Mouse (Mus musculus): ENCODE data around the gene Tacc2. TPM values are rescaled to one million over a fixed set of nuclear protein-coding genes. Genes with fewer than 3 reads are reported as not detected.
A peak's percentile ranks its signal among the peaks of the same experiment; 100 is the strongest.

Gene Tacc2
- total RNA-seq, 4 experiments from 2014 or later, result 64.2 to 70.3 (median 68.0) TPM

GRCm38 (mm10) chr7:130719931-130720598, 142.8 kb downstream of the Tacc2 start:
- no peak for DNase-seq (ENCODE audit: low spot score in 2 of 2)

GRCm38 (mm10) chr7:130720646-130721335, 143.6 kb downstream of the Tacc2 start:
- DNase-seq (ENCODE audit: low spot score in 2 of 2), result no peak

GRCm38 (mm10) chr7:130726185-130726584, 148.9 kb downstream of the Tacc2 start:
- DNase-seq (ENCODE audit: low spot score in 2 of 2), result no peak

- DNase-seq (ENCODE audit: low spot score in 2 of 2), result no peak
Observed at GRCm38 (mm10) chr7:130726724-130727422, 149.6 kb downstream of the Tacc2 start.

DNA sequence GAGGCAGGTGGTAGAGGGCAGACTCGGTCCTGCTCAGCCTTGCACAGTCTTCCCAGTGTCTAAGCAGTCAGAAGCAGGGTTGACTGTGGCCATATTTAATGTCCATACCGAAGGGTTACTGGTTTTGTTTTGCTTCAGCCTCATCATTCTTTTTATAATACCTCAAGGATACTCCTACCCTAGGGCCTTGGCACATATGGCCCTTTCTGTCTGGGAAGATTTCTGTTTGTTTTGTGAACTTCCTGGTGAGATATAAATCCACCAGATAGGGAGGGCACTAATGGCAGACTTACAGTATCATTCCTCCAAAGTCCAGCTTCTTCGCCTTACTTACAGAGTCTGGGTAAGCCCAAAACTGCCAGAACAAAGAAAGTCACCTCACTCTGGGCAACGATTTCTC, 150.3 kb downstream of the Tacc2 start:
- no peak for DNase-seq (ENCODE audit: low spot score in 2 of 2)

DNA sequence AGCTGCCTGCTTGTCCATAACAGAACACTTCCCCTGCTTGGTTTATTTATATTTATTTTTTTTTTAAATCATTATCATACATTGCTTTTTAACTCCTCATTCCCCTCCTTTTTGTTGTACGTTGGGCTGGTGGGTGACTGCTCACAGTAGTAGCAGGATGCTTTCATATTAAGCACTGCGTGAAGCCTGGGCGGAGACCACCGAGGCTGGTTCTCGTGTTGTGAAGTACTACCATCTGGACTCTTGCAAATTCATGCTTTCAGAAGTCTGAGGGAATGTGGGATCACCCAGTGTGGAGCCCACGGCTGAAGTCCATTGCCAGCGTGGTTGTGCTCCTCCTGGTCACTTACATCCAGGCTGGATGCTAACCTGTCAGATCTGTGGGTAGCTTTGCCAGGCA, 154.6 kb downstream of the Tacc2 start:
- DNase-seq (ENCODE audit: low spot score in 2 of 2), result no peak

DNA sequence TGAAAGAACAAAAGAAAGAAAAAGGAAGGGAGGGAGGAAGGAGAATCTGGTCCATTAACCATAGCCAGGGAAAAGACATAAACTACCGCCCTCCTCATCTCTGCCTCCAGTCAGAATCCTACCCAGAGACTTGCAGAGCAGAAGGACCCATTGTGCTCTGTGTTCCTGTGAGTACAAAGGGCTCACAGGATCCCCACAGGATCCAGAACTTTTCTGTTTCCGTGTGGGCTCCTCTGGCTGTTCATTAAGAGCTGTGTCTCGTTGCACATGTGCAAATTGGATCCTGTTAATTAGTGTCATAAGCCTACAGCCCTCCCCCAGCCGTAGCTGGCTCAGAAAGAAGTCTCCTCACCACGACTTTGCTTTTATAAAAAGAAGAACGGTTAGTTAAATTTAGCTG, 155.7 kb downstream of the Tacc2 start:
- no peak for DNase-seq (ENCODE audit: low spot score in 2 of 2)

DNA sequence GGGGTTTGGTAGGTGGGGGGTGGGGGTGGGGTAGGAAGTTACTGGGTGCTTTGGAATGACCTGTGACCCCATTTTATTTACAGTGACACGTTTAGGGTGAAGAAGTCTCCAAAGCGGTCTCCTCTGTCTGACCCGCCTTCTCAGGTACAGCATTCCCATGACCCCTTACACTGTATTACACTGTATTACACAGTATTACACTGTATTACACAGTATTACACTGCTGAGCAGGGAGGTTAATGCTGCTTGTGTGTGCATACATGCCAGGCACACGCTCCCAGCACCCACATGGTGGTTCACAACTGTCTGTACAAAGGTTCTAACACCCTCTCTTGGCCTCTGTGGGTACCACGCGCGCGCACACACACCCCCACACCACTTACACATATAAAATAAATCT, 156.2 kb downstream of the Tacc2 start:
- DNase-seq (ENCODE audit: low spot score in 2 of 2), result no peak

- DNase-seq (ENCODE audit: low spot score in 2 of 2), result no peak
Observed at GRCm38 (mm10) chr7:130734195-130734787, 157.1 kb downstream of the Tacc2 start.

- no peak for DNase-seq (ENCODE audit: low spot score in 2 of 2)
Observed at GRCm38 (mm10) chr7:130741099-130741498, 163.9 kb downstream of the Tacc2 start.

DNA sequence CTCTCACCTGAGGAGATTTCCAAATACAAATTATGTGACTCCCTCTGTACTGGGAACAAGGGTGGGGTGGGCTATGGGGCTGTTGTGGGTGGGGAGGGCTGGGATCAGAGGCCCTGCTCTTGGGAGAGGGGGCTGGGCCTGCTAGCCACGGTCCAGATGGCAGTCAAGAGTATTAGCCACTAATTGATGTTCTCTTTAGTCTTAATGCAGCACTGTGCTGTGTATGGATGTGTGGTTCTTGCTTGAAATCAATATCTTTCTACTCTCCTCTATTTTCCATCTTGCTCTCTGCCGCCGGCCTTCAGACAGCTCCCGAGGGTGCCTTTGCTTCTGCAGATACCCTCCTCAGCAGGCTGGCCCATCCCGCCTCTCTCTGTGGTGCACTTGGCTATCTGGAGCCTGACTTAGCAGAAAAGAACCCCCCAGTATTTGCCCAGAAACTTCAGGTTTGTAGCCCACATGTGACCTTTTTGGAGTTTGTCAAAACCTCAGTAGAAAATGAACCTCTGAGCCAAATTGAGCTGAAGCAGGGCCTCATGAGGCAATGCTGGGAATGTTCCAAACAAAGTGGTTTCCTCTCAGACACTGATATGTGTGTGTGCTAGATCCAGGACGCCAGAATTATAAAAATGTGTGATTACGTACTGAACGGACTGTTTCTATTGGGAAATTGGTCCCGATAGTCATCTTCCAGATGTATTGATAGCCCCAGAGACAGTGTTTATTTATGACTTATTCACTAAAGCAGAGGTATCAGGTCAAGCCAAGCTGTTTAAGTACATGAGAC, 166.2 kb downstream of the Tacc2 start:
- DNase-seq (ENCODE audit: low spot score in 2 of 2), result no peak

DNA sequence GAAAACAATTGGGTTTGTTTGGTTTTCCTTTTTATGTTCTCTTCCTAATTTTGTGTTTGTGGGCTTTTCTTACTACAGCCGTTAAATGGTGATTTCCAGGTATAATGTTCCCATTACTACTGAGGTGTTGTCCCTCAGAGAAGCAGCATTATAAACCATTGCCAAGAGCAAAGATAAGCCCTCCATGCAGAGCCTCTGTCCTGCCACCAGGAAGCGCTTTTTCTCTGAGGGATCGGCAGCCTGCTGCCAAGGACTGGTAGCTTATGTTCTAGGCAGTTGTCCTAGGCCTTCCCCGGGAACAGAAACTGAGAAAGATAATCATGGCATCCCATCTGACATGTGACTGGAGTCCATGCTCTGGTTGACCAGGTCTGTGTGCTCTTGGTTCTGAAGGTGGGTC, 171.9 kb downstream of the Tacc2 start:
- no peak for DNase-seq (ENCODE audit: low spot score in 2 of 2)

GRCm38 (mm10) chr7:130750752-130751490, 173.7 kb downstream of the Tacc2 start:
- no peak for DNase-seq (ENCODE audit: low spot score in 2 of 2)

DNA sequence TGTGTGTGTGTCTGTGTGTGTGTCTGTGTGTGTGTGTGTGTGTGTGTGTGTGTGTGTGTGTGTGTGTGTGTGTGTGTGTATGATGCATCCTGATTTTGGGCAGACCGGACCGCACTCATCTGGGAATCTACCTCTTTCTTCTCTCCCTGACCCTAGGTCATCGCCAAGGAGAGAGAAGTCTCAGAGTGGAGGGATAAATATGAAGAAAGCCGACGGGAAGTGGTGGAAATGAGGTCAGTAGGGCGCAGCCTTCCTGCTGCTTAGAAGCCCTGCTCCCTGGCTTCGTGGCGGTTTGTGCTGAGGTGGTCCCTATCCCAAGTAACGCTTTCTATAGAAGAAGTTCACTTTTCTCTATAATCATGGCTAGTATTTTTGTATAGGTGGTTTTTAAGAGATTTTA, 174.4 kb downstream of the Tacc2 start:
- DNase-seq (ENCODE audit: low spot score in 2 of 2), result no peak

DNA sequence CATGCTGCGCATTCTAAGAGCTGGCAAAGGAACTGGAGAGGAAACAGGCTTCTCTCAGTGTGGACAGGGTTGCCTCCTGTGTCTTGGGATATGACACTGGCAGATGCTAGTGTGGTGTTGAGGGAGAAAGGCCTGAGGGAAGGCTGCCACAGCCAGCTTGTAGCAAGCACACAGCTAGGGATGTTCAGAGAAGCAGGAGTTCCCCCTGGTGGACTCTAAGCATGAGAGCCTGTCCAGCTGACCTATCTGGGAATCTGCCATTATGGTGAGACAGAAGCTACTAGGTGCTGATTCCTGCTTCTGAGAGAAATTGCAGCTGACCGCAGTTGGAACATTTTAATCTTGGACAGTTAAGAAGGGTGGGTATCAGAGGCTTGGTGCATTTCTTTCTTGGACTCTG, 177.6 kb downstream of the Tacc2 start:
- no peak for DNase-seq (ENCODE audit: low spot score in 2 of 2)

DNA sequence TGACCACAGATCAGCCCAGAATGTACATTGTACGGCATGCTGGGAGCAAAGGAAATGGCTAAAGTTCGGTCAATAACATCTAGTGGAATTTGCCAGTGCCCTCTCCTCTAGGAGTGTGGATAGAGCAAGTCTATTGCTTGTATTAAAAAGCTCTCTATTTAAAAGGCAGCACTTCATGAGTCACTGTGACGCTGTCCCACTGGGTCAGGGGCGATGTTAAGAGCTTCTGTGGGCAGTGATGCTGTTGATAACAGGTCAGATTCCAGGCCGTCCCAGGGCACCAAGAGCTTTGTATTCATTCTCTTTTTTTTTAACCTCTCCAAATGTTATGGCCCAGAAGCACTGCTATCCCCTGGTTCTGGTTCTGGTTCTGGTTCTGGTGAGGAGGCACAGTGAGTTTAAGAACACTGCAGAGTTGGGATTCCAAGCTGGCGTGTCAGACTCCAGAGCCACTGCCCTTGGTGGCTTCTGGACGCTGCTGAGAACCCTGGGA, 179.2 kb downstream of the Tacc2 start:
- no peak for DNase-seq (ENCODE audit: low spot score in 2 of 2)

- no peak for DNase-seq (ENCODE audit: low spot score in 2 of 2)
Observed at GRCm38 (mm10) chr7:130757326-130757865, 180.2 kb downstream of the Tacc2 start.

- DNase-seq (ENCODE audit: low spot score in 2 of 2), result peak in 1 of 2 experiments; percentile 40
Observed at GRCm38 (mm10) chr7:130762071-130762897, 185.0 kb downstream of the Tacc2 start.

GRCm38 (mm10) chr7:130764160-130764559, 186.9 kb downstream of the Tacc2 start:
- no peak for DNase-seq (ENCODE audit: low spot score in 2 of 2)
